ENCODE assay signal across 19 mouse cellular contexts in the genomic region with DNA sequence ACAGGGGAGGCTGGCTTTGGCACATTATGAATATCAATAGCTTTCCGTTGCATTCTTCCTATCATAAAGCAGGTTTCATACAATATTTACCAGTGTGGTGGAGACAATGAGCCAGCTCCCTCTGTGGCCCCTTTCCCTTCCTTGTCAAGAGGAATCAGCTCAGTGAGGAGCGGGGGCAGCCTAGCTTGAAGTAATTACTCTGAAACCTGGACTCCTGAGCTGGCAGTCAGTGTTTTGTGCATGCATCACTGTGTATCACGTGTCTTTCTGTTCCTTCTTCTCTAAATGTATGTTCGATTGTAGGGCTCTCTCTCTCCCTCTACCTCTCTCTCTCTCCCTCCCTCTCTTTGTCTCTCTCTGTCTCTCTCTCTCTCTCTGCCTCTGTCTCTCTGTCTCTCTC.
DNase-seq lines count a peak whose midpoint lies in the region; ATAC-seq lines count a peak whose summit lies in the region.
"Had no signal": no experiment of that assay in that cellular context is flagged by ENCODE, and none has a peak within 500 bp of the region (broad histone marks: within the 10 kb centered on the region; RNA-seq: fewer than 3 reads in every experiment).

No protein-coding gene starts in this region.

- no peaks in the 10 kb centered on the region for H3K27me3 ChIP-seq in forebrain, embryonic 15.5 days
- H3K27me3 ChIP-seq in midbrain, embryonic 11.5 days (ENCODE audit: control insufficient read depth, insufficient read depth, low read length) = no peaks in the 10 kb centered on the region
- H3K27me3 ChIP-seq in splenic B cell, adult 2 months (ENCODE audit: control insufficient read depth, insufficient read depth, low read length, poor library complexity, severe bottlenecking) = no peaks in the 10 kb centered on the region
- no peaks in the 10 kb centered on the region for H3K27me3 ChIP-seq in kidney, embryonic 14.5 days (ENCODE audit: control insufficient read depth, insufficient read depth, low read length)
- H3K27me3 ChIP-seq: limb, embryonic 15.5 days had no signal

- H3K9me3 ChIP-seq in forebrain, embryonic 15.5 days = no peaks in the 10 kb centered on the region
- H3K9me3 ChIP-seq in midbrain, embryonic 11.5 days (ENCODE audit: control insufficient read depth, low read length) = no peaks in the 10 kb centered on the region
- no peaks in the 10 kb centered on the region for H3K9me3 ChIP-seq in kidney, embryonic 14.5 days (ENCODE audit: control insufficient read depth, low read length)
- H3K9me3 ChIP-seq: limb, embryonic 15.5 days had no signal

- no peak overlapping the region for H3K27ac ChIP-seq in forebrain, embryonic 15.5 days (replicated peaks)
- no peak overlapping the region for H3K27ac ChIP-seq in midbrain, embryonic 11.5 days (ENCODE audit: low read depth, low read length)
- H3K27ac ChIP-seq in kidney, embryonic 14.5 days (ENCODE audit: low read depth, low read length) = no peak overlapping the region
- H3K27ac ChIP-seq: limb, embryonic 15.5 days; macrophage had no signal

- intact Hi-C loops in left cerebral cortex, postnatal 4 days (cut with DNase I) = no loop called here
- intact Hi-C loops in left cerebral cortex, postnatal 14 days (cut with DNase I) = no loop called here

- H3K4me2 ChIP-seq in forebrain, embryonic 15.5 days (replicated peaks) = no peak overlapping the region
- no peak overlapping the region for H3K4me2 ChIP-seq in midbrain, embryonic 11.5 days
- no peak overlapping the region for H3K4me2 ChIP-seq in kidney, embryonic 14.5 days (replicated peaks; ENCODE audit: low read depth, low read length)
- H3K4me2 ChIP-seq: limb, embryonic 15.5 days had no signal

- DNase-seq in left cerebral cortex, postnatal 4 days = peak; percentile 24
- DNase-seq in left cerebral cortex, postnatal 14 days (ENCODE audit: low spot score in 2 of 2) = no peak
- peak; percentile 84 for DNase-seq in midbrain, embryonic 11.5 days (ENCODE audit: low spot score, missing footprints)
- peak; percentile 12 for DNase-seq in splenic B cell, adult 2 months (ENCODE audit: low read depth, low spot score)
- DNase-seq in right cerebral cortex, postnatal 10 days (ENCODE audit: low spot score in 2 of 2) = no peak
- no peak for DNase-seq in kidney, adult 9 months
- DNase-seq: adrenal gland, postnatal 25 days; cerebellum, postnatal 36 days; gastrocnemius, postnatal 10 days; heart, postnatal 14 days; kidney, adult 18-20 months; lung, adult 2 months; spleen, adult 18-20 months had no signal

- ATAC-seq in forebrain, embryonic 15.5 days (replicated peaks) = peak; percentile 32; the same call in 1 of the 2 replicates
- peak; percentile 53 for ATAC-seq in midbrain, embryonic 11.5 days (ENCODE audit: low FRiP score)
- ATAC-seq in kidney, embryonic 14.5 days (ENCODE audit: low FRiP score, low TSS enrichment) = no peak

- peaks cover 12% of the 10 kb centered on the region for H3K4me1 ChIP-seq in forebrain, embryonic 15.5 days
- peaks cover 10% of the 10 kb centered on the region for H3K4me1 ChIP-seq in midbrain, embryonic 11.5 days (ENCODE audit: control insufficient read depth, insufficient read depth, low read length)
- H3K4me1 ChIP-seq in kidney, embryonic 14.5 days (ENCODE audit: control insufficient read depth, insufficient read depth, low read length) = peaks cover 3% of the 10 kb centered on the region; the same call in 1 of the 2 replicates
- H3K4me1 ChIP-seq: limb, embryonic 15.5 days had no signal

- H3K9ac ChIP-seq in forebrain, embryonic 15.5 days (replicated peaks) = no peak overlapping the region
- H3K9ac ChIP-seq in midbrain, embryonic 11.5 days (ENCODE audit: low read length) = peak overlapping the region; percentile 16; the same call in 1 of the 2 replicates
- no peak overlapping the region for H3K9ac ChIP-seq in kidney, embryonic 14.5 days (ENCODE audit: low read depth, low read length)
- H3K9ac ChIP-seq: limb, embryonic 15.5 days had no signal

- H3K4me3 ChIP-seq in forebrain, embryonic 15.5 days = no peak overlapping the region
- H3K4me3 ChIP-seq in midbrain, embryonic 11.5 days (ENCODE audit: low read depth, low read length) = no peak overlapping the region
- H3K4me3 ChIP-seq in kidney, embryonic 14.5 days (ENCODE audit: low read length) = no peak overlapping the region
- H3K4me3 ChIP-seq: erythroblast, embryonic 14.5 days; limb, embryonic 15.5 days; myocyte had no signal

- WGBS in forebrain, embryonic 15.5 days = 10% methylated on average over 4 of the region's 4 CpGs
- 36% methylated on average over 4 of the region's 4 CpGs for WGBS in midbrain, embryonic 11.5 days
- WGBS in kidney, embryonic 14.5 days = 54% methylated on average over 4 of the region's 4 CpGs

- H3K36me3 ChIP-seq in forebrain, embryonic 15.5 days = no peaks in the 10 kb centered on the region
- no peaks in the 10 kb centered on the region for H3K36me3 ChIP-seq in midbrain, embryonic 11.5 days (ENCODE audit: control insufficient read depth, insufficient read depth, low read length)
- H3K36me3 ChIP-seq in splenic B cell, adult 2 months (ENCODE audit: control insufficient read depth, insufficient read depth, low read length, poor library complexity, severe bottlenecking) = no peaks in the 10 kb centered on the region
- no peaks in the 10 kb centered on the region for H3K36me3 ChIP-seq in kidney, embryonic 14.5 days (ENCODE audit: control insufficient read depth, insufficient read depth, low read length)
- H3K36me3 ChIP-seq: limb, embryonic 15.5 days had no signal

Comparison
In these comparisons a context has a peak if more than half of its experiments do, and no peak if none do; other contexts are left out.
1. DNase-seq: peak in left cerebral cortex, postnatal 4 days (single experiment), midbrain, embryonic 11.5 days (single experiment) and splenic B cell, adult 2 months (single experiment); none in left cerebral cortex, postnatal 14 days (0 of 2), right cerebral cortex, postnatal 10 days (0 of 2) and kidney, adult 9 months (single experiment).